ENCODE assay signal across 29 mouse cellular contexts in genomic region chr14:120195218-120195617, GRCm38 (mm10).
DNase-seq lines count a peak whose midpoint lies in the region; ATAC-seq and TF ChIP-seq lines count a peak whose summit lies in the region.
"Had no signal": no experiment of that assay in that cellular context is flagged by ENCODE, and none has a peak within 500 bp of the region (broad histone marks: within the 10 kb centered on the region; RNA-seq: fewer than 3 reads in every experiment).

No protein-coding gene starts in this region.

- no peaks in the 10 kb centered on the region for H3K36me3 ChIP-seq in stomach, embryonic 14.5 days (ENCODE audit: control insufficient read depth, insufficient read depth, low read length)
- H3K36me3 ChIP-seq in stomach, postnatal 0 days (ENCODE audit: control insufficient read depth, insufficient read depth, low read length): no peaks in the 10 kb centered on the region
- H3K36me3 ChIP-seq in stomach, embryonic 15.5 days: no peaks in the 10 kb centered on the region
- H3K36me3 ChIP-seq: embryonic facial prominence, embryonic 12.5 days; forebrain, embryonic 10.5 days; heart, embryonic 10.5 days; heart, embryonic 13.5 days; hindbrain, embryonic 15.5 days had no signal

- no peaks in the 10 kb centered on the region for H3K4me1 ChIP-seq in stomach, embryonic 14.5 days (ENCODE audit: control insufficient read depth, insufficient read depth, low read length)
- no peaks in the 10 kb centered on the region for H3K4me1 ChIP-seq in stomach, postnatal 0 days (replicated peaks; ENCODE audit: control insufficient read depth, insufficient read depth)
- H3K4me1 ChIP-seq in stomach, embryonic 15.5 days: no peaks in the 10 kb centered on the region
- H3K4me1 ChIP-seq: embryonic facial prominence, embryonic 12.5 days; forebrain, embryonic 10.5 days; forebrain, embryonic 13.5 days; heart, embryonic 10.5 days; heart, embryonic 13.5 days; hindbrain, embryonic 15.5 days had no signal

- no peak for TF ChIP-seq CTCF in stomach, postnatal 0 days (IDR thresholded peaks at IDR 0.05; ENCODE audit: low read depth)

- no peaks in the 10 kb centered on the region for H3K27me3 ChIP-seq in stomach, embryonic 14.5 days (ENCODE audit: control insufficient read depth, insufficient read depth, low read length)
- H3K27me3 ChIP-seq in stomach, postnatal 0 days (ENCODE audit: control insufficient read depth, insufficient read depth, low read length): no peaks in the 10 kb centered on the region
- no peaks in the 10 kb centered on the region for H3K27me3 ChIP-seq in stomach, embryonic 15.5 days (replicated peaks)
- H3K27me3 ChIP-seq: embryonic facial prominence, embryonic 12.5 days; forebrain, embryonic 13.5 days; heart, embryonic 13.5 days; hindbrain, embryonic 15.5 days had no signal

- no peak for TF ChIP-seq EP300 in stomach, postnatal 0 days (optimal IDR thresholded peaks at IDR 0.05)

- H3K4me2 ChIP-seq in stomach, embryonic 14.5 days (replicated peaks; ENCODE audit: low read depth, low read length): no peak overlapping the region
- H3K4me2 ChIP-seq in stomach, postnatal 0 days (replicated peaks; ENCODE audit: low read depth): no peak overlapping the region
- no peak overlapping the region for H3K4me2 ChIP-seq in stomach, embryonic 15.5 days
- H3K4me2 ChIP-seq: embryonic facial prominence, embryonic 12.5 days; forebrain, embryonic 13.5 days; heart, embryonic 13.5 days; hindbrain, embryonic 15.5 days had no signal

- 22% methylated on average over 1 of the region's 1 CpGs for WGBS in stomach, embryonic 14.5 days
- WGBS in stomach, postnatal 0 days: 8% methylated on average over 1 of the region's 1 CpGs
- 20% methylated on average over 1 of the region's 1 CpGs for WGBS in stomach, embryonic 15.5 days

- no peak overlapping the region for H3K27ac ChIP-seq in stomach, embryonic 14.5 days (ENCODE audit: low read length)
- H3K27ac ChIP-seq in stomach, postnatal 0 days (replicated peaks): no peak overlapping the region
- peak overlapping the region; percentile 40; the same call in 1 of the 2 replicates for H3K27ac ChIP-seq in stomach, embryonic 15.5 days
- H3K27ac ChIP-seq: embryonic facial prominence, embryonic 12.5 days; forebrain, embryonic 10.5 days; forebrain, embryonic 13.5 days; gastrocnemius, adult 2 months; heart, embryonic 10.5 days; heart, embryonic 13.5 days; hindbrain, embryonic 15.5 days had no signal

- peak; percentile 15 for DNase-seq in heart, adult 11 months
- DNase-seq in heart, adult 9 months (ENCODE audit: low spot score in 2 of 2): no peak
- DNase-seq in stomach, postnatal 0 days (ENCODE audit: low spot score): no peak
- DNase-seq in fibroblast of lung, adult 2 months (ENCODE audit: low read depth): peak; percentile 16
- DNase-seq in kidney, adult 9 months: no peak
- DNase-seq: adrenal gland, adult 2 months; adrenal gland, postnatal 14 days; cerebellum, adult 11 months; cerebellum, adult 2 months; cerebellum, adult 9-11 months; cerebellum, postnatal 36 days; embryo, embryonic 11 days; gastrocnemius, adult 2 months; gastrocnemius, postnatal 14 days; heart, adult 18-20 months; heart, postnatal 14 days; heart, postnatal 4 days had no signal

- no peak overlapping the region for H3K4me3 ChIP-seq in stomach, embryonic 14.5 days (ENCODE audit: low read depth, low read length)
- no peak overlapping the region for H3K4me3 ChIP-seq in stomach, postnatal 0 days (ENCODE audit: low read depth, low read length)
- no peak overlapping the region for H3K4me3 ChIP-seq in stomach, embryonic 15.5 days (replicated peaks)
- H3K4me3 ChIP-seq: embryonic facial prominence, embryonic 12.5 days; erythroblast, embryonic 14.5 days; forebrain, embryonic 10.5 days; forebrain, embryonic 13.5 days; gastrocnemius, adult 2 months; heart, embryonic 10.5 days; heart, embryonic 13.5 days; hindbrain, embryonic 15.5 days had no signal

- no peak overlapping the region for H3K9ac ChIP-seq in stomach, embryonic 14.5 days (replicated peaks; ENCODE audit: low read depth, low read length)
- no peak overlapping the region for H3K9ac ChIP-seq in stomach, postnatal 0 days (ENCODE audit: low read length)
- no peak overlapping the region for H3K9ac ChIP-seq in stomach, embryonic 15.5 days
- H3K9ac ChIP-seq: embryonic facial prominence, embryonic 12.5 days; forebrain, embryonic 13.5 days; heart, embryonic 13.5 days; hindbrain, embryonic 15.5 days had no signal

- H3K9me3 ChIP-seq in stomach, embryonic 14.5 days (ENCODE audit: control insufficient read depth, low read depth, low read length): no peaks in the 10 kb centered on the region
- H3K9me3 ChIP-seq in stomach, postnatal 0 days (ENCODE audit: control insufficient read depth, low read length): no peaks in the 10 kb centered on the region
- H3K9me3 ChIP-seq in stomach, embryonic 15.5 days: no peaks in the 10 kb centered on the region
- H3K9me3 ChIP-seq: embryonic facial prominence, embryonic 12.5 days; forebrain, embryonic 10.5 days; forebrain, embryonic 13.5 days; heart, embryonic 10.5 days; heart, embryonic 13.5 days; hindbrain, embryonic 15.5 days had no signal

- 0 out of 2 replicates have a peak, but pooled peaks have one; percentile 67 for ATAC-seq in stomach, embryonic 14.5 days (ENCODE audit: insufficient number of reproducible peaks, insufficient read depth, low FRiP score, low read depth)
- ATAC-seq in stomach, postnatal 0 days (ENCODE audit: low FRiP score, low TSS enrichment): no peak
- ATAC-seq in stomach, embryonic 15.5 days (ENCODE audit: insufficient read depth, low FRiP score, low read depth): peak; percentile 68
- no peak for ATAC-seq in frontal cortex, adult (ENCODE audit: low TSS enrichment)
- ATAC-seq: forebrain, embryonic 13.5 days; forebrain, embryonic 16.5 days; Patski had no signal

Comparison
In these comparisons a context has a peak if more than half of its experiments do, and no peak if none do; other contexts are left out.
1. DNase-seq: peak in heart, adult 11 months (single experiment) and fibroblast of lung, adult 2 months (single experiment); none in heart, adult 9 months (0 of 2), stomach, postnatal 0 days (single experiment) and kidney, adult 9 months (single experiment).
2. ATAC-seq: peak in stomach, embryonic 14.5 days (single experiment) and stomach, embryonic 15.5 days (single experiment); none in stomach, postnatal 0 days (single experiment) and frontal cortex, adult (single experiment).